Comparison of ENCODE assay signal across 23 mouse cellular contexts in the genomic region with DNA sequence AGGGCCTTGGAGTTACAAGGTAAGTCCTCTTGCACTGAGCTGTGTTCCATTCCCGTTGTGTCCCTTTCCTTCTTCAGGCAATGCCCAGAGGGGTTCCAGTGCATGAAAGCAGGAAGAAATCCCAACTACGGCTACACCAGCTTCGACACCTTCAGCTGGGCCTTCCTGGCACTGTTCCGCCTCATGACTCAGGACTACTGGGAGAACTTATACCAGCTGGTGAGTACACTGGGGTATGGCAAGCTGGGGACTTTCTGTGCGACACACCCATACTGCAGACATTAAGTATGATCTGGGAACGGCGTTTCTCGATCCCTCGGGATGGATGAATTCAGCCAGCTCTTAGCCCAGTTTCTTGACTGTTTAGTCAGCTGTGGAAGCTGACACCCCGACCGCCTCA.
DNase-seq lines count a peak whose midpoint lies in the region; ATAC-seq and TF ChIP-seq lines count a peak whose summit lies in the region.
"Had no signal": no experiment of that assay in that cellular context is flagged by ENCODE, and none has a peak within 500 bp of the region (broad histone marks: within the 10 kb centered on the region; RNA-seq: fewer than 3 reads in every experiment).

No protein-coding gene starts in this region.

- H3K9ac ChIP-seq in embryonic facial prominence, embryonic 14.5 days (ENCODE audit: low read depth, low read length), result peak overlapping the region; percentile 5; the same call in 1 of the 2 replicates
- H3K9ac ChIP-seq in hindbrain, embryonic 11.5 days (ENCODE audit: low read depth, low read length), result no peak overlapping the region
- H3K9ac ChIP-seq: heart, embryonic 15.5 days; limb, embryonic 13.5 days; liver, embryonic 13.5 days; lung, embryonic 15.5 days; neural tube, embryonic 12.5 days had no signal

- H3K27me3 ChIP-seq in embryonic facial prominence, embryonic 14.5 days (replicated peaks; ENCODE audit: control insufficient read depth, insufficient read depth, low read length), result no peaks in the 10 kb centered on the region
- H3K27me3 ChIP-seq in hindbrain, embryonic 11.5 days (ENCODE audit: control insufficient read depth, insufficient read depth, low read length), result no peaks in the 10 kb centered on the region
- H3K27me3 ChIP-seq: limb, embryonic 13.5 days; liver, embryonic 13.5 days; neural tube, embryonic 12.5 days had no signal

- H3K4me3 ChIP-seq in layer of hippocampus, adult 2 months, result no peak overlapping the region
- no peak overlapping the region for H3K4me3 ChIP-seq in embryonic facial prominence, embryonic 14.5 days (ENCODE audit: low read depth, low read length)
- H3K4me3 ChIP-seq in hindbrain, embryonic 11.5 days (ENCODE audit: low read depth, low read length), result no peak overlapping the region
- no peak overlapping the region for H3K4me3 ChIP-seq in gastrocnemius, adult 2 months
- H3K4me3 ChIP-seq: heart, embryonic 15.5 days; left cerebral cortex, adult 2 months; limb, embryonic 13.5 days; liver, embryonic 13.5 days; lung, embryonic 15.5 days; midbrain, embryonic 10.5 days; neural tube, embryonic 12.5 days had no signal

- no peak for ATAC-seq in embryonic facial prominence, embryonic 14.5 days (ENCODE audit: low read depth)
- no peak for ATAC-seq in hindbrain, embryonic 11.5 days (ENCODE audit: low FRiP score)
- ATAC-seq: forebrain, embryonic 14.5 days had no signal

- no peaks in the 10 kb centered on the region for H3K36me3 ChIP-seq in embryonic facial prominence, embryonic 14.5 days (ENCODE audit: control insufficient read depth, insufficient read depth, low read length)
- H3K36me3 ChIP-seq in hindbrain, embryonic 11.5 days (ENCODE audit: control insufficient read depth, insufficient read depth, low read length), result no peaks in the 10 kb centered on the region
- H3K36me3 ChIP-seq: heart, embryonic 15.5 days; limb, embryonic 13.5 days; liver, embryonic 13.5 days; lung, embryonic 15.5 days had no signal

- intact Hi-C loops in gastrocnemius, adult 2 months (cut with DNase I), result no loop called here

- H3K4me2 ChIP-seq in embryonic facial prominence, embryonic 14.5 days (ENCODE audit: low read depth, low read length), result no peak overlapping the region
- no peak overlapping the region for H3K4me2 ChIP-seq in hindbrain, embryonic 11.5 days (replicated peaks; ENCODE audit: low read depth, low read length)
- H3K4me2 ChIP-seq: heart, embryonic 15.5 days; limb, embryonic 13.5 days; liver, embryonic 13.5 days; lung, embryonic 15.5 days; neural tube, embryonic 12.5 days had no signal

- WGBS in embryonic facial prominence, embryonic 14.5 days, result 63% methylated on average over 11 of the region's 11 CpGs
- 83% methylated on average over 11 of the region's 11 CpGs for WGBS in hindbrain, embryonic 11.5 days

- no peaks in the 10 kb centered on the region for H3K9me3 ChIP-seq in embryonic facial prominence, embryonic 14.5 days (ENCODE audit: control insufficient read depth, low read length)
- no peaks in the 10 kb centered on the region for H3K9me3 ChIP-seq in hindbrain, embryonic 11.5 days (ENCODE audit: control insufficient read depth, low read length)
- H3K9me3 ChIP-seq: heart, embryonic 15.5 days; limb, embryonic 13.5 days; liver, embryonic 13.5 days; lung, embryonic 15.5 days; midbrain, embryonic 10.5 days; neural tube, embryonic 12.5 days had no signal

- TF ChIP-seq CTCF in layer of hippocampus, adult 2 months (conservative IDR thresholded peaks at IDR 0.05), result no peak
- TF ChIP-seq CTCF in gastrocnemius, adult 2 months (IDR thresholded peaks at IDR 0.05), result no peak

- no peaks in the 10 kb centered on the region for H3K4me1 ChIP-seq in embryonic facial prominence, embryonic 14.5 days (ENCODE audit: control insufficient read depth, insufficient read depth, low read length)
- H3K4me1 ChIP-seq in hindbrain, embryonic 11.5 days (replicated peaks; ENCODE audit: control insufficient read depth, insufficient read depth, low read length), result no peaks in the 10 kb centered on the region
- H3K4me1 ChIP-seq: liver, embryonic 13.5 days had no signal

- H3K27ac ChIP-seq in layer of hippocampus, adult 2 months, result peak overlapping the region; percentile 59
- H3K27ac ChIP-seq in embryonic facial prominence, embryonic 14.5 days (replicated peaks; ENCODE audit: low read depth, low read length), result no peak overlapping the region
- no peak overlapping the region for H3K27ac ChIP-seq in hindbrain, embryonic 11.5 days (ENCODE audit: low read depth, low read length)
- no peak overlapping the region for H3K27ac ChIP-seq in gastrocnemius, adult 2 months
- H3K27ac ChIP-seq: heart, embryonic 15.5 days; left cerebral cortex, adult 2 months; limb, embryonic 13.5 days; liver, embryonic 13.5 days; lung, embryonic 15.5 days; macrophage; midbrain, embryonic 10.5 days; neural tube, embryonic 12.5 days; stomach, postnatal 0 days had no signal

- DNase-seq in layer of hippocampus, adult 2 months (ENCODE audit: low spot score in 2 of 2), result peak in 1 of 2 experiments; percentile 60
- DNase-seq in layer of hippocampus, postnatal 10 days (ENCODE audit: low spot score in 2 of 2), result no peak
- DNase-seq in embryonic facial prominence, embryonic 14.5 days (ENCODE audit: low spot score), result no peak
- peak; percentile 72 for DNase-seq in layer of hippocampus, adult 9-11 months
- DNase-seq in right cerebral cortex, postnatal 25 days, result peak; percentile 72
- DNase-seq in hindbrain, embryonic 11.5 days (ENCODE audit: low spot score), result no peak
- DNase-seq in gastrocnemius, adult 2 months, result no peak
- DNase-seq: adrenal gland, adult 2 months; cerebellum, adult 9-10 months; gastrocnemius, postnatal 25 days; kidney, adult 8-10 months; kidney, postnatal 14 days; liver, embryonic 13.5 days; thymus, postnatal 14 days had no signal

Comparison
In these comparisons a context has a peak if more than half of its experiments do, and no peak if none do; other contexts are left out.
1. DNase-seq: peak in layer of hippocampus, adult 9-11 months (single experiment) and right cerebral cortex, postnatal 25 days (single experiment); none in layer of hippocampus, postnatal 10 days (0 of 2), embryonic facial prominence, embryonic 14.5 days (single experiment), hindbrain, embryonic 11.5 days (single experiment) and gastrocnemius, adult 2 months (single experiment).